8 mouse cellular contexts compared by ENCODE assay signal in the genomic region with DNA sequence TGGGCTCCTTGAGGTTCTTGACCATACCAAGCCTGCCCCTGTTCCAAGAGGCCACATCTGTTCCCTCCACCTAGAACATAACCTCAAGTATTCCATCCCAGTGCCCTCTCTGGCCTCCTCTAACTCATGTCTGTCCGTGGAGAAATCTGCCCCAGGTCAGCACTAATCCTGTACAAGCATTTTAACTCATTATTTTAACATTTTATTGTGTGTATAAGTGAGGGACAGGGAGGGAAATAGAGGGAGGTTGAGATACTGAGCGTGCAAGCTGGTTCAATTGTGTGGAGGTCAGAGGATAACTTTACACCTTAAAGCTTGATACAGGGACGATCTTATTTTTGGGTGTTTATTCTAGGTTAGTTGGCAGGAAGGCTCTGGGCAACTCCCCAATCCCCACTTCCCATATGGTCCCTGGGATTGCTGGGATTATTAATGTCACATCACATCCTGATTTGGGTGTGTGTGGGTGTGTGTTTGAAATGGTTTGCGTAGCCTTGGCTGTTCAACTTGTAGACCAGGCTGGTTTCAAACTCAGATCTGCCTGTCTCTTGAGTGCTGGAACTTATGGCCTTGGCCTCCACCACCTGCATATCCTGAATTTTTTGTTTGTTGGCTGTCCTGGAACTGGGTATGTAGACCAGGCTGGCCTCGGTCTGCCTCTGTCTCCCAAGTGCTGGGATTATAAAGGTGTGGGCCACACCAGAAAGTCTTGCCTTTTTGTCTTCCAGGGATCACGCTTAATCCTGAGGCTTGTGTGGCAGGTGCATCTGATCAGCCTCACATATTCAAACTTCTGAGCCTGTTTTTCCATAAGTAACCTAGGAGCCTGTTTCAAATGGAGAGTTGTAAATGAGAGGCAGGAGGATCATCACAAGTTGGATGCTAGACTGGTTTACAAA. TPM values are rescaled to one million over a fixed set of nuclear protein-coding genes. Genes with fewer than 3 reads are reported as not detected.
DNase-seq lines count a peak whose midpoint lies in the region; ATAC-seq and TF ChIP-seq lines count a peak whose summit lies in the region.

No protein-coding gene starts in this region.

- H3K9ac ChIP-seq in kidney, embryonic 16.5 days (replicated peaks; ENCODE audit: low read length) = no peak overlapping the region
- H3K9ac ChIP-seq in embryonic facial prominence, embryonic 14.5 days (ENCODE audit: low read depth, low read length) = no peak overlapping the region
- no peak overlapping the region for H3K9ac ChIP-seq in limb, embryonic 14.5 days (ENCODE audit: low read depth, low read length, severe bottlenecking)

- no peak for TF ChIP-seq POLR2A in limb, embryonic 14.5 days (IDR thresholded peaks at IDR 0.05; ENCODE audit: borderline replicate concordance, extremely low read depth, insufficient read depth, insufficient read length)

- DNase-seq in cerebellum, adult 9-10 months = peak; percentile 39
- DNase-seq in cerebellum, adult 9-11 months = no peak
- DNase-seq in kidney, postnatal 25 days = no peak
- no peak for DNase-seq in embryonic facial prominence, embryonic 14.5 days (ENCODE audit: low spot score)
- no peak for DNase-seq in limb, embryonic 14.5 days (ENCODE audit: low spot score)
- no peak for DNase-seq in adrenal gland, adult 2 months
- no peak for DNase-seq in ovary, postnatal 14 days (ENCODE audit: low spot score)

- peaks cover 16% of the 10 kb centered on the region for H3K36me3 ChIP-seq in kidney, embryonic 16.5 days (ENCODE audit: insufficient read depth, low read length)
- peaks cover 44% of the 10 kb centered on the region for H3K36me3 ChIP-seq in embryonic facial prominence, embryonic 14.5 days (ENCODE audit: control insufficient read depth, insufficient read depth, low read length)
- H3K36me3 ChIP-seq in limb, embryonic 14.5 days (ENCODE audit: control insufficient read depth, insufficient read depth, low read length) = peaks cover 45% of the 10 kb centered on the region

- 49% methylated on average over 6 of the region's 6 CpGs for WGBS in kidney, embryonic 16.5 days
- 55% methylated on average over 6 of the region's 6 CpGs for WGBS in embryonic facial prominence, embryonic 14.5 days
- WGBS in limb, embryonic 14.5 days = 52% methylated on average over 6 of the region's 6 CpGs

- no peaks in the 10 kb centered on the region for H3K27me3 ChIP-seq in kidney, embryonic 16.5 days (ENCODE audit: insufficient read depth, low read length)
- no peaks in the 10 kb centered on the region for H3K27me3 ChIP-seq in embryonic facial prominence, embryonic 14.5 days (replicated peaks; ENCODE audit: control insufficient read depth, insufficient read depth, low read length)
- H3K27me3 ChIP-seq in limb, embryonic 14.5 days (ENCODE audit: control insufficient read depth, insufficient read depth, low read length) = no peaks in the 10 kb centered on the region

- no peak overlapping the region for H3K4me3 ChIP-seq in kidney, embryonic 16.5 days (ENCODE audit: low read length)
- 0 out of 2 replicates have a peak overlapping the region, but pooled peaks have one; percentile 24 for H3K4me3 ChIP-seq in embryonic facial prominence, embryonic 14.5 days (ENCODE audit: low read depth, low read length)
- no peak overlapping the region for H3K4me3 ChIP-seq in limb, embryonic 14.5 days (replicated peaks; ENCODE audit: low read length)

- H3K9me3 ChIP-seq in kidney, embryonic 16.5 days (ENCODE audit: low read length) = no peaks in the 10 kb centered on the region
- H3K9me3 ChIP-seq in embryonic facial prominence, embryonic 14.5 days (ENCODE audit: control insufficient read depth, low read length) = no peaks in the 10 kb centered on the region
- H3K9me3 ChIP-seq in limb, embryonic 14.5 days (ENCODE audit: control insufficient read depth, low read length) = no peaks in the 10 kb centered on the region

- H3K4me2 ChIP-seq in kidney, embryonic 16.5 days (replicated peaks; ENCODE audit: low read depth, low read length) = peak overlapping the region; percentile 46
- peak overlapping the region; percentile 52 for H3K4me2 ChIP-seq in embryonic facial prominence, embryonic 14.5 days (ENCODE audit: low read depth, low read length)
- no peak overlapping the region for H3K4me2 ChIP-seq in limb, embryonic 14.5 days (replicated peaks; ENCODE audit: low read depth, low read length, severe bottlenecking)

- 0 out of 2 replicates have a peak, but pooled peaks cover 6% of the 10 kb centered on the region for H3K4me1 ChIP-seq in kidney, embryonic 16.5 days (ENCODE audit: insufficient read depth, low read length)
- 0 out of 2 replicates have a peak, but pooled peaks cover 4% of the 10 kb centered on the region for H3K4me1 ChIP-seq in embryonic facial prominence, embryonic 14.5 days (ENCODE audit: control insufficient read depth, insufficient read depth, low read length)
- no peaks in the 10 kb centered on the region for H3K4me1 ChIP-seq in limb, embryonic 14.5 days (ENCODE audit: control insufficient read depth, insufficient read depth, low read length)

- ATAC-seq in kidney, embryonic 16.5 days (ENCODE audit: low FRiP score, low TSS enrichment) = no peak
- no peak for ATAC-seq in embryonic facial prominence, embryonic 14.5 days (ENCODE audit: low read depth)
- ATAC-seq in limb, embryonic 14.5 days (ENCODE audit: low FRiP score, low read depth) = 0 out of 2 replicates have a peak, but pooled peaks have one; percentile 3

- H3K27ac ChIP-seq in kidney, embryonic 16.5 days (ENCODE audit: low read length) = peak overlapping the region; percentile 36; the same call in 1 of the 2 replicates
- no peak overlapping the region; the same call in 1 of the 2 replicates for H3K27ac ChIP-seq in embryonic facial prominence, embryonic 14.5 days (replicated peaks; ENCODE audit: low read depth, low read length)
- H3K27ac ChIP-seq in limb, embryonic 14.5 days (replicated peaks; ENCODE audit: low read depth, low read length) = no peak overlapping the region

RNA-seq across cellular contexts. Expression of a gene that starts 27.5 kb away (rescaled TPM):
- polyA plus RNA-seq in kidney, embryonic 16.5 days (2015; fragmentation: Nextera tagmentation; extraction: Ambion mirVana) = 0.54 and 0.86 TPM in 2 replicates
- 1.2 and 1.7 TPM in 2 replicates for polyA plus RNA-seq in embryonic facial prominence, embryonic 14.5 days (2014; fragmentation: Nextera tagmentation; extraction: Ambion mirVana)
- 3.8 and 3.9 TPM in 2 replicates for polyA plus RNA-seq in limb, embryonic 14.5 days (2012; rRNA removed)
- 1.6 and 1.7 TPM in 2 replicates for polyA plus RNA-seq in limb, embryonic 14.5 days (2014; fragmentation: Nextera tagmentation; extraction: Ambion mirVana)
- 10 to 100 TPM; 10.6 to 23.5 TPM for total RNA-seq in adrenal gland, adult 2 months (2021)
- 9.5 and 13.9 TPM in 2 replicates for polyA plus RNA-seq in adrenal gland, adult 2 months (2012; rRNA removed)

RNA-seq across cellular contexts. Expression of a gene that starts 35.7 kb away (rescaled TPM):
- 853 and 940 TPM in 2 replicates for polyA plus RNA-seq in kidney, embryonic 16.5 days (2015; fragmentation: Nextera tagmentation; extraction: Ambion mirVana)
- 788 and 838 TPM in 2 replicates for polyA plus RNA-seq in embryonic facial prominence, embryonic 14.5 days (2014; fragmentation: Nextera tagmentation; extraction: Ambion mirVana)
- polyA plus RNA-seq in limb, embryonic 14.5 days (2012; rRNA removed) = 561 and 629 TPM in 2 replicates
- polyA plus RNA-seq in limb, embryonic 14.5 days (2014; fragmentation: Nextera tagmentation; extraction: Ambion mirVana) = 772 and 815 TPM in 2 replicates
- total RNA-seq in adrenal gland, adult 2 months (2021) = 100 to 1,000 TPM; 656 to 668 TPM
- polyA plus RNA-seq in adrenal gland, adult 2 months (2012; rRNA removed) = 41.3 and 57.3 TPM in 2 replicates
